Mouse (Mus musculus) G1E (cell line): Measurements from ENCODE around the gene Aoah.

Source experiments
- CTCF ChIP-seq: IDR thresholded peaks from 2 replicates; pipeline ENCODE4 v1.5.1; 2012; ENCODE audit warnings: low read depth, low read length, inconsistent platforms, mixed read lengths
- GATA2 ChIP-seq: IDR thresholded peaks from 2 replicates; pipeline ENCODE4 v1.6.1; 2012; ENCODE audit warnings: low read depth, low read length, inconsistent platforms, borderline replicate concordance
- TAL1 ChIP-seq: conservative IDR thresholded peaks from 2 replicates; pipeline ENCODE4 v1.6.1; 2012; ENCODE audit warnings: low read depth, low read length, inconsistent platforms, mixed read lengths

- no peak for TF ChIP-seq CTCF
- TF ChIP-seq TAL1: no peak
- TF ChIP-seq GATA2: no peak
Measured at GRCm38 (mm10) chr13:20904118-20904517, 110.2 kb downstream of the Aoah start.
